Mouse (Mus musculus): ENCODE measurements around the gene Islr2. TPM values are rescaled to one million over a fixed set of nuclear protein-coding genes. Genes with fewer than 3 reads are reported as not detected.

Gene Islr2
- polyA plus RNA-seq, 2 experiments = 0.03 TPM; not detected in 1

- H3K27me3 ChIP-seq (ENCODE audit: control insufficient read depth, insufficient read depth, low read length) = peaks cover 68% of the 10 kb centered on the region
- H3K4me3 ChIP-seq (ENCODE audit: insufficient read depth in 1 of 2, low read depth in 2 of 2, low read length in 2 of 2) = no peak overlapping the region
- no peaks in the 10 kb centered on the region for H3K9me3 ChIP-seq (ENCODE audit: control insufficient read depth, low read length)
- no peak for ATAC-seq (ENCODE audit: insufficient read depth)
- TF ChIP-seq EP300 (IDR thresholded peaks at IDR 0.05; ENCODE audit: low read depth) (no peak), CTCF (IDR thresholded peaks at IDR 0.05; ENCODE audit: low read depth) (no peak)
- DNase-seq (ENCODE audit: low read depth in 3 of 3, low spot score in 3 of 3) = no peak
- no peaks in the 10 kb centered on the region for H3K36me3 ChIP-seq (replicated peaks; ENCODE audit: control insufficient read depth, insufficient read depth, low read depth)
- no peak overlapping the region for H3K27ac ChIP-seq
- WGBS (ENCODE audit: insufficient replicate concordance) = 7% methylated on average over 14 of the region's 14 CpGs
- H3K9ac ChIP-seq (replicated peaks) = no peak overlapping the region
- no peaks in the 10 kb centered on the region for H3K4me1 ChIP-seq (replicated peaks; ENCODE audit: control insufficient read depth in 2 of 2, insufficient read depth in 2 of 2, low read length in 1 of 2)
- H3K4me2 ChIP-seq (ENCODE audit: low read depth) = no peak overlapping the region
Measured at GRCm38 (mm10) chr9:58202676-58203453, 1.3 kb downstream of the Islr2 start.

- DNase-seq (ENCODE audit: low read depth in 3 of 3, low spot score in 3 of 3) = no peak
- Histone ChIP-seq H3K36me3 (replicated peaks; ENCODE audit: control insufficient read depth, insufficient read depth, low read depth) (no peaks in the 10 kb centered on the region), H3K4me3 (ENCODE audit: insufficient read depth in 1 of 2, low read depth in 2 of 2, low read length in 2 of 2) (no peak overlapping the region), H3K9ac (replicated peaks) (no peak overlapping the region), H3K4me2 (ENCODE audit: low read depth) (no peak overlapping the region), H3K27me3 (ENCODE audit: control insufficient read depth, insufficient read depth, low read length) (peaks cover 76% of the 10 kb centered on the region), H3K9me3 (ENCODE audit: control insufficient read depth, low read length) (no peaks in the 10 kb centered on the region), H3K4me1 (replicated peaks; ENCODE audit: control insufficient read depth in 2 of 2, insufficient read depth in 2 of 2, low read length in 1 of 2) (no peaks in the 10 kb centered on the region), H3K27ac (no peak overlapping the region)
- TF ChIP-seq CTCF (IDR thresholded peaks at IDR 0.05; ENCODE audit: low read depth) (no peak), EP300 (IDR thresholded peaks at IDR 0.05; ENCODE audit: low read depth) (no peak)
- ATAC-seq (ENCODE audit: insufficient read depth) = no peak
- WGBS (ENCODE audit: insufficient replicate concordance) = 4% methylated on average over 37 of the region's 37 CpGs
Measured at GRCm38 (mm10) chr9:58201861-58202549, 2.1 kb downstream of the Islr2 start.

- no peak overlapping the region for H3K27ac ChIP-seq
- no peaks in the 10 kb centered on the region for H3K9me3 ChIP-seq (ENCODE audit: control insufficient read depth, low read length)
- DNase-seq (ENCODE audit: low read depth in 3 of 3, low spot score in 3 of 3) (no peak), ATAC-seq (ENCODE audit: insufficient read depth) (no peak)
- 2% methylated on average over 24 of the region's 24 CpGs for WGBS (ENCODE audit: insufficient replicate concordance)
- no peak overlapping the region for H3K9ac ChIP-seq (replicated peaks)
- TF ChIP-seq EP300 (IDR thresholded peaks at IDR 0.05; ENCODE audit: low read depth) (no peak), CTCF (IDR thresholded peaks at IDR 0.05; ENCODE audit: low read depth) (no peak)
- H3K4me2 ChIP-seq (ENCODE audit: low read depth) = no peak overlapping the region
- H3K36me3 ChIP-seq (replicated peaks; ENCODE audit: control insufficient read depth, insufficient read depth, low read depth) = no peaks in the 10 kb centered on the region
- H3K27me3 ChIP-seq (ENCODE audit: control insufficient read depth, insufficient read depth, low read length) = peaks cover 84% of the 10 kb centered on the region
- H3K4me3 ChIP-seq (ENCODE audit: insufficient read depth in 1 of 2, low read depth in 2 of 2, low read length in 2 of 2) = no peak overlapping the region
- H3K4me1 ChIP-seq (replicated peaks; ENCODE audit: control insufficient read depth in 2 of 2, insufficient read depth in 2 of 2, low read length in 1 of 2) = no peaks in the 10 kb centered on the region
Measured at GRCm38 (mm10) chr9:58201091-58201842, 2.9 kb downstream of the Islr2 start.

GRCm38 (mm10) chr9:58200270-58201090, 3.6 kb downstream of the Islr2 start:
- TF ChIP-seq CTCF (IDR thresholded peaks at IDR 0.05; ENCODE audit: low read depth) (no peak), EP300 (IDR thresholded peaks at IDR 0.05; ENCODE audit: low read depth) (no peak)
- DNase-seq (ENCODE audit: low read depth in 3 of 3, low spot score in 3 of 3) (no peak), ATAC-seq (ENCODE audit: insufficient read depth) (no peak)
- Histone ChIP-seq H3K27me3 (ENCODE audit: control insufficient read depth, insufficient read depth, low read length) (peaks cover 89% of the 10 kb centered on the region), H3K4me1 (replicated peaks; ENCODE audit: control insufficient read depth in 2 of 2, insufficient read depth in 2 of 2, low read length in 1 of 2) (no peaks in the 10 kb centered on the region), H3K4me3 (ENCODE audit: insufficient read depth in 1 of 2, low read depth in 2 of 2, low read length in 2 of 2) (no peak overlapping the region), H3K4me2 (ENCODE audit: low read depth) (no peak overlapping the region), H3K9me3 (ENCODE audit: control insufficient read depth, low read length) (no peaks in the 10 kb centered on the region), H3K9ac (replicated peaks) (no peak overlapping the region), H3K36me3 (replicated peaks; ENCODE audit: control insufficient read depth, insufficient read depth, low read depth) (no peaks in the 10 kb centered on the region), H3K27ac (no peak overlapping the region)
- WGBS (ENCODE audit: insufficient replicate concordance) = 8% methylated on average over 11 of the region's 11 CpGs
